Mouse (Mus musculus) limb, embryonic 15.5 days (tissue): ENCODE data around the gene Olfr223. TPM values are rescaled to one million over a fixed set of nuclear protein-coding genes. Genes with fewer than 3 reads are reported as not detected.

Experiments used
- ATAC-seq: fragments of 200-750 bp; cut with Nextera tagmentation; 2 replicates; pipeline ENCODE4 v1.8.0; 2017; ENCODE audit warnings: low read depth, moderate TSS enrichment; ENCODE audit not compliant: insufficient number of reproducible peaks, low FRiP score, low TSS enrichment
- H3K27ac ChIP-seq: fragments of 300-500 bp; sonication (generic); 2 replicates; pipeline ENCODE4 v1.5.1; 2015; ENCODE audit warnings: moderate library complexity, mild to moderate bottlenecking, inconsistent platforms
- H3K27me3 ChIP-seq: fragments of 300-500 bp; sonication (generic); 2 replicates; pipeline ENCODE4 v1.6.1; 2015; ENCODE audit warnings: inconsistent platforms
- H3K36me3 ChIP-seq: fragments of 300-500 bp; sonication (generic); 2 replicates; pipeline ENCODE4 v1.6.1; 2015; ENCODE audit warnings: inconsistent platforms
- H3K4me1 ChIP-seq: fragments of 300-500 bp; sonication (generic); 2 replicates; pipeline ENCODE4 v1.6.1; 2015; ENCODE audit warnings: inconsistent platforms
- H3K4me2 ChIP-seq: fragments of 300-500 bp; sonication (generic); 2 replicates; pipeline ENCODE4 v1.6.1; 2015; ENCODE audit warnings: mild to moderate bottlenecking, inconsistent platforms
- H3K4me3 ChIP-seq: fragments of 300-500 bp; sonication (generic); 2 replicates; pipeline ENCODE4 v1.5.1; 2015; ENCODE audit warnings: mild to moderate bottlenecking, inconsistent platforms
- H3K9ac ChIP-seq: fragments of 300-500 bp; sonication (generic); 2 replicates; pipeline ENCODE4 v1.6.1; 2015; ENCODE audit warnings: inconsistent platforms
- H3K9me3 ChIP-seq: fragments of 300-500 bp; sonication (generic); 2 replicates; pipeline ENCODE4 v1.6.1; 2016; ENCODE audit warnings: inconsistent platforms
- WGBS: fragments of 180-500 bp; shearing (Covaris S2); methylation state at CpG from one replicate; pipeline ENCODE4 v1.1.7; 2015; 5-methylcytosine and 5-hydroxymethylcytosine counted together
- polyA plus RNA-seq: library from polyadenylated mRNA; unstranded; fragments of >200 nt; fragmentation: Nextera tagmentation; extraction: Ambion mirVana; gene quantifications from 2 replicates; pipeline ENCODE4 v1.2.1, GENCODE M21; 2015

Olfr223 gene
- polyA plus RNA-seq = not detected in 2 replicates

DNA sequence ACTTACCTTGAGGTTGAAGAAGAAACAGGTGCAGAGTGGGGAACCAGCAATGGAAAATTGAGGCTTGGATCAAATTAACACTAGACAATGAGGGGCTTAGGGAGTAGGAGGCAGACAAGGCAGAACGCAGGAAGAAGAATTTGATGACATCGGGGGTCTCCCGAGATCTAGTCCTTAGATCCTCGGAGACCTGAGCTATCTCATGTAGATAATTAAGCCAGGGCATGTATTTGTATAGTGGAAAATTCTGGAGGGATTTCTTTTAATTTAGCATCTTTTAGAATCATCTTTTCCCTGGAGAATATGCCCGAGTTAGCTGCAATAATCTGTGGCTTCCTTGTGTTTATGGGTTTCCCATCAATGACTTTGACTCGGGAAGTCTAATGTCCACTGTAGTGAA lies at the start of gene Olfr223:
Gene Olfr223 (minus strand): TSS at position 101 of the 400 bp plus-strand sequence.
- 84% methylated on average over 6 of the region's 6 CpGs for WGBS

DNA sequence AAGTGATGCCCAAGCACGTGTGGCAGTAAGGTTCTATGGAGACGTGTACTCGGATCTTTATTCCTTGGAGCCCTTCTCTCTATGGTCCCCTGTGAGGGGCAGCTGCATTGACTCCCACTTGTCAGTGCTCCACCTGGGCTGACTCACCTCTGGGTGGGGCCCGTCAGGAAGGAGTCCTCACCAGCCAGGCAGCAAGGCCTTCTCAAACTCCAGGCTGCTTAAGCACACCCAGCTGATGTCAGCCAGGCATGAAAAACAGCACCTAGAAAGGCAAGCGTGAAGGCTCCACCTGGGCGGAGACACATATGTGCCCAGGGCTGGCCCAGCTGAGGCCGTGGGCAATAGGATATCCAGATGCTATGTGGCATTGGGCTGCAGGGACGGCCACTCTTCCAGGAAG lies 49.3 kb upstream of the Olfr223 start:
- H3K27me3 ChIP-seq = no peaks in the 10 kb centered on the region
- 76% methylated on average over 8 of the region's 8 CpGs for WGBS
- no peak overlapping the region for H3K27ac ChIP-seq
- H3K36me3 ChIP-seq = no peaks in the 10 kb centered on the region
- peaks cover 8% of the 10 kb centered on the region; the same call in 1 of the 2 replicates for H3K4me1 ChIP-seq
- no peak overlapping the region for H3K9ac ChIP-seq
- H3K4me2 ChIP-seq = no peak overlapping the region
- no peak for ATAC-seq
- H3K9me3 ChIP-seq = no peaks in the 10 kb centered on the region
- H3K4me3 ChIP-seq = no peak overlapping the region

More for the DNA sequence above, at the start of gene Olfr223:
- no peak for ATAC-seq
- no peak within 1 kb of the TSS for H3K9ac ChIP-seq
- H3K4me2 ChIP-seq = no peak within 1 kb of the TSS
- H3K27me3 ChIP-seq = no peaks in the 10 kb centered on the region
- H3K4me3 ChIP-seq = no peak within 1 kb of the TSS
- H3K36me3 ChIP-seq = no peaks in the 10 kb centered on the region
- no peak within 1 kb of the TSS for H3K27ac ChIP-seq
- no peaks in the 10 kb centered on the region for H3K9me3 ChIP-seq
- H3K4me1 ChIP-seq = no peaks in the 10 kb centered on the region

DNA sequence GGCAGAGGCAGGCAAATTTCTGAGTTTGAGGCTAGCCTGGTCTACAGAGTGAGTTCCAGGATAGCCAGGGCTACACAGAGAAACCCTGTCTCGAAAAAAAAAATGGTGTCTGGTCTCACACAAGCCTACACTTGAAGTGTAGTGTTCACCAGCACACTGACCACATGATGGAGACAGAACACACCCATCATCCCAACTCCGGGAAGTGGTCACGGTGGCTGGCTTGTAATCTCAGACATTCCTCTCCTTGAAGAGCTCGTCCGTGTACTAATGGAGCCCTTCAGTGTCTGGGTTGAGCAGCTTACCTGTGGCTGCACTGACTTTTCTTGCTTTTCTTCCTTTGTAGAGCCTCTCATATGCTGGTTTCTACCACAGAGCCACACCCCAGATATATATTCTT lies 48.1 kb upstream of the Olfr223 start:
- Histone ChIP-seq H3K4me3 (no peak overlapping the region), H3K9me3 (no peaks in the 10 kb centered on the region), H3K27me3 (no peaks in the 10 kb centered on the region), H3K9ac (no peak overlapping the region), H3K36me3 (no peaks in the 10 kb centered on the region), H3K27ac (no peak overlapping the region), H3K4me1 (peaks cover 10% of the 10 kb centered on the region), H3K4me2 (no peak overlapping the region)
- ATAC-seq = no peak
- 66% methylated on average over 5 of the region's 5 CpGs for WGBS

DNA sequence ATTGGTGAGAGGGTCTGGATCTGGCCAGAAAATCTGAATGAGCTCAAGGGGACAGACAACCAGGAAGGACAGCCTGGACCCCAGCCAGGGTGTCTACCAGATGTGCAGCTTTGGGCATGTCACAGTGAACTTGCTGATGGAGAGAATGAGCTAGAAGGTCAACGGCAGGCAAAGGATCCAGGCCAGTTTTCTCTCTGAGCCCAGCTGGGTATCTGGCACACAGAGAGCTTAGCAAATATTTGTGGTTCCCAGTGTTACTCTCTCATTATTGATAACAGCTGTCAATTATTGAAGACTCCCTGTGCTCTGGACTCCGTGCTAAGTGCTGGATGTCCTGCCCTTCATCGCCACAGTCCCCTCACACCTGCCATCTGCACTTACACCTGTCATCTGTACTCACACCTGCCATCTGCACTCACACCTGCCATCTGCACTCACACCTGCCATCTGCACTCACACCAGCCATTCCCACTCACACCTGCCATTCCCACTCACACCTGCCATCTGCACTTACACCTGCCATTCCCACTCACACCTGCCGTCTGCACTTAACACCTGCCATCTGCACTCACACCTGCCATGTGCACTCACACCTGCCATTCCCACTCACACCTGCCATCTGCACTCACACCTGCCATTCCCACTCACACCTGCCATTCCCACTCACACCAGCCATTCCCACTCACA lies 47.0 kb upstream of the Olfr223 start:
- no peak overlapping the region for H3K4me2 ChIP-seq
- 58% methylated on average over 4 of the region's 4 CpGs for WGBS
- no peaks in the 10 kb centered on the region for H3K27me3 ChIP-seq
- no peak overlapping the region for H3K27ac ChIP-seq
- no peak overlapping the region for H3K9ac ChIP-seq
- H3K36me3 ChIP-seq = no peaks in the 10 kb centered on the region
- H3K9me3 ChIP-seq = no peaks in the 10 kb centered on the region
- no peak overlapping the region for H3K4me3 ChIP-seq
- ATAC-seq = no peak
- peaks cover 17% of the 10 kb centered on the region for H3K4me1 ChIP-seq

DNA sequence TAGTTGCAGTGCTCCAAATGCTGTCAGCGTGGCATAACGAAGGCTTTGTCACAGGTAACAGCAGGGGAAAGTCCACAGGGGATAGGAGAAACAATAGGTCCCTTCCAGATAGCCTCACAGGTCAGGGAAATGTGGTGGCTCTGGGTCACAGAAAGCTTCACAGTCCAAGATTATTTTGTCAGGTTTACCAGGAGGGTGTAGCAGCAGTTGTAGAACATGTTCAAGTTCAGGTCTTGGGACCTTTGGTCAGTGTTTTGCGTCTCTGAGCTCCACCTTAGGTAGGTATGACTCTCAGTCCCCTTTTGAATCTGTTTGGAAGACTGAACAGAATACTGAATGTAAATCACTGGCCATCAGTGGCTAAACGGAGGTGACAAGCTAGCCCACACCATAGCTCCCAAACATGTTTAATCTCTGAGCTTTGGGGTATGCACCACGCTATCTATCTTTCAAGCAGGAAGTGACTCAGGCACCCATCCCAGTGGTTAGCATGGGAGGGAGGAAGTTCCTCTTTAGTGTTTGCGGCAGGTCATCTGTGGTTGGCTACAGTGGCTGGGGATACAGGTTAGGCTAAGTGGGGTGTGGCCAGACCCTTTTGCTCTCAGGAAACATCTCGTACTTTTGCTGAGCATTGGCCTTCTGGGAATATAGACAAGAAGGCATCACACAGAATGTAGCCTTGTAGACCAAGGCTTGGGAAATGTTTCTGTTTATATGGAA lies 43.8 kb upstream of the Olfr223 start:
- ATAC-seq = no peak
- Histone ChIP-seq H3K4me3 (no peak overlapping the region), H3K9me3 (no peaks in the 10 kb centered on the region), H3K9ac (no peak overlapping the region), H3K27me3 (no peaks in the 10 kb centered on the region), H3K4me1 (peaks cover 21% of the 10 kb centered on the region), H3K4me2 (no peak overlapping the region), H3K36me3 (no peaks in the 10 kb centered on the region), H3K27ac (no peak overlapping the region)
- WGBS = 74% methylated on average over 7 of the region's 7 CpGs

DNA sequence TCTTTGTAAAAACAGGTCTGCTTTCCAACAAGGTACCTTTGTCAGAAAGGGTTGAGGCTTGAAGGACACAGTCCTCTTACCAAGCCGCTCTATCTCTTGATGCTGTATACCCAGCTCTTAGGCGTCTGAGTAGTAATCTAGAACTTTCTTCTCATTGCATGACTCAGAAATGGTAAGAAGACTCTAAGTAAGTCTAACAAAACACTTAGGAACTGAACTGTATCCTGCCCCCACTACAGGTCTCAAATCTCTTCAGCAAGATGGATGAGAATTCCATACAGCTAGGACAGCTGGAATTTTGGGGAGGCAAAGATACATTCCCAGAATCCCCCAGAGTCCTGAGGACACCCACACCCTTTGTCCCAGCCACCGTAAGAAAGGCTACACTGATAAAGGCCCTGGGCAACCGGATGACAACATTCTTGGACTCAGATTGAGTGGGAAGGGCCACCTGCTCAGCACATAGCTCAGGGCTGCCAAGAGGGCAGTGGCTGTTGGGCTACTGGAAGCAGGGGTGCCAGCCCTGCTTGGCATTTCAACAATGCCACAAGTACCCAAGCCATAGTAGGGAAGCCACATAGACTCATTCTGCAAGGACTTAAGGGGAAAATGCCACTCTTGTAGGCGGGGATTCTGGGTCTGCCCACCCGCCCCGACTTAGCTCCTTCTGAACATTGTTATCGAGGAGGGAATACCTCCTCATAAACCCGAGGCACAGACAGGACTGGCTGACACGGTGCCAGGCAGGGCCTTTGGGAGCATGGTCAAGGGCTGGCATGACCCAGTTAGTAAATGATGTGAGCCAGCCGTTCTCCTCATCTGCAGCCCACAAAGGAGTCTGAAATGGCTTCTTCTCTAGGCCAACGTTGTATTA lies 43.0 kb upstream of the Olfr223 start:
- Histone ChIP-seq H3K36me3 (no peaks in the 10 kb centered on the region), H3K27ac (peak overlapping the region; percentile 43), H3K4me3 (no peak overlapping the region), H3K9ac (no peak overlapping the region), H3K9me3 (no peaks in the 10 kb centered on the region), H3K4me1 (peaks cover 21% of the 10 kb centered on the region), H3K4me2 (no peak overlapping the region), H3K27me3 (no peaks in the 10 kb centered on the region)
- ATAC-seq = no peak
- 67% methylated on average over 12 of the region's 12 CpGs for WGBS

DNA sequence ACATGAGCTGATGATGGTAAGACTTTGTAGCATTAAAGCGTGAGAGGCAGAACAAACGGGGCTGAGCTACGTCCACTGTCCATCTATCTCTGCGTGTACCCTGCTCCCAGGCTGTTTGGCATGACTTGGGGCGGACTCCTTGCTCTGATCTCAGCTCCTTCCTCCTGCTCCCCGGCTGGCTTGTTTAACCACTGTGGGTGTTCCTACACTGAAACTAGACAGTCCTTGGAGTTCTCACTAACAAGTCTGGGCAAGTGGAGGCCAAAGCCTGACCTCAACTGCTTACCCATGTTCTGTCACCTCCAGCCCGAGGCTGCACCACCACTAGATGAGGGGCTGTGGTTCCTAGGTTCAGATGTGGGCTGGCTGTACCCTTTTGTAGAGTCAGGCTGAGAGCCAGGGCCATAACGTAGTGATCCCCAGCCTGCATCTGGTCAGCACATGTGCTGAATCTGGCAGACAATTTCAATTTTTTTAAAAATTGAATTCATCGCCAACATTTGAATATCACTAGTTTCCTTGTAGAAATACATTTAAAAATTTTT lies 42.2 kb upstream of the Olfr223 start:
- Histone ChIP-seq H3K27ac (peak overlapping the region; percentile 67; the same call in 1 of the 2 replicates), H3K27me3 (no peaks in the 10 kb centered on the region), H3K9me3 (no peaks in the 10 kb centered on the region), H3K9ac (no peak overlapping the region), H3K36me3 (no peaks in the 10 kb centered on the region), H3K4me2 (no peak overlapping the region), H3K4me1 (peaks cover 21% of the 10 kb centered on the region), H3K4me3 (no peak overlapping the region)
- peak; percentile 52; the same call in 1 of the 2 replicates for ATAC-seq
- 44% methylated on average over 9 of the region's 9 CpGs for WGBS

DNA sequence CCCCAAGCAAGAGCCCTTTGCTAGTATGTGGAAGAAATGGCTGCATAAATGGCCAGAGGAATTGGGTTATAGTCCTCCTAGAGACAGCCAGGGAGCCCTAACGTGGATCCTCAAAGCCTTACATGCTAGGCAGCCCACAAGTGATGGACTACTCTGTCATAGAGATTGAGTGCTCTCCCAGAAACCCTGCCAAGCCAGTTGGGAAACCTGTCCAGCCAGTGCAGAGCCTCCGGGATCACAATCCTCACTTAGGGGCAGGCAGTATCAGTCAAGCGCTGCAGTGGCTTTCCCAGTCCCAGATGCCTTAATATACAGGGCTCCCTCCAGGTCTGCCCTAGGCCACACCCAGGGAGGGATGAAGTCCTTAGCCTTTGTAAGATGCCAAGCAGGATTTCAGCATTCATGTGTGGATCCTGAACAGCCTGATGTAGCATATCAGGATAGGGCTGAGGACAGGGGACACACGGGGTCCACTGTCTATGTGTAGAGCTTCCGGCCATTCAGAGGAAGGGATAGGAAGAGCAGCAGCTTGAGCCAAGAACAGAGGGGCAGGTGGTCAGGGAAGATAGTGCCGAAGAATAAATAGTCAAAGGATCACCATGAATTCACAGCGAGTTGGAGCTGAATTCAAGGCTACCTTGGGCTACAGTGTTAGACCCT lies 41.0 kb upstream of the Olfr223 start:
- H3K4me3 ChIP-seq = no peak overlapping the region

DNA sequence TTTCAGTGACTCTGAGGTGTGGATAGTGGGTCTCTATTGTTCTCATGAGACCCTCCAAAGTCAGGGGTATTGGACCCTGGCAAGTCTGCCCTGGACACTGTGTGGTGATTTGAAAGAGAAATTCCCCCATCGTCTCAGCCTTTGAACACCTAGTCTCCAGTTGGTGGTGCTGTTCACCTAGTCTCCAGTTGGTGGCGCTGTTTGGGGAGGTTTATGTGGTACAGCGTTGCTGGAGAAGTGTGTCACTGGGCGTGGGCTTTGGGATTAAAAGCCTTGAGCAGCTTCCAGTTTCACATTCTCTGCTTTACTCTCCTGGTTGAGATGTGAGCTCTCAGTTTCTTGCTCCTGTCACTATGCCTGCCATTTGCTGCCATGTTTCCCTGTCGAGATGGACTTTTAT lies 39.9 kb upstream of the Olfr223 start:
- no peak overlapping the region for H3K9ac ChIP-seq
- WGBS = 24% methylated on average over 5 of the region's 5 CpGs
- no peak overlapping the region for H3K4me2 ChIP-seq
- H3K27me3 ChIP-seq = no peaks in the 10 kb centered on the region
- no peak overlapping the region for H3K4me3 ChIP-seq
- H3K36me3 ChIP-seq = no peaks in the 10 kb centered on the region
- H3K4me1 ChIP-seq = peaks cover 17% of the 10 kb centered on the region
- ATAC-seq = no peak
- H3K9me3 ChIP-seq = no peaks in the 10 kb centered on the region
- H3K27ac ChIP-seq = no peak overlapping the region; the same call in 1 of the 2 replicates

More for the DNA sequence above, 41.0 kb upstream of the Olfr223 start:
- H3K27me3 ChIP-seq = no peaks in the 10 kb centered on the region
- WGBS = 76% methylated on average over 7 of the region's 7 CpGs
- H3K4me1 ChIP-seq = peaks cover 17% of the 10 kb centered on the region
- no peak for ATAC-seq
- H3K9me3 ChIP-seq = no peaks in the 10 kb centered on the region
- no peak overlapping the region; the same call in 1 of the 2 replicates for H3K27ac ChIP-seq
- H3K9ac ChIP-seq = no peak overlapping the region
- no peaks in the 10 kb centered on the region for H3K36me3 ChIP-seq
- H3K4me2 ChIP-seq = no peak overlapping the region

DNA sequence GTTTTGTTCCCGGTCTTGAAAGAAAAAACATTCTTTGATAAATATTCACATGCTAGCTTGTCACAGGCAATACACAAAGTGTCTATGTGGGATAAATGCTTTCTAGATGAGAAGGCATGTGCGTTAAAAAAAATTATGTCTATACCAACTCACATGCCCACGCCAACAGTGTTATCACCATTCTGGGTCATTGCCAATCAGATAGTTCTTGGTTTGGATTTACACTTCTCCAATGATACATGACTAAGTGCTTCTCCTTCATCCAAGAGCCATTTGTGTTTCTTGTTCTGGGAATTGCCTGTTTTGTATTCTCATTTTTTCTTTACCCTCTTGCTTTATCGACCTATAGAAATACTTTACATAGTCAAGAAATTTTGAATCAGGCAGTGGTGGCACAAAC lies 38.9 kb upstream of the Olfr223 start:
- no peaks in the 10 kb centered on the region for H3K27me3 ChIP-seq
- H3K4me3 ChIP-seq = no peak overlapping the region
- H3K9ac ChIP-seq = no peak overlapping the region
- H3K4me1 ChIP-seq = peaks cover 17% of the 10 kb centered on the region
- H3K27ac ChIP-seq = no peak overlapping the region
- no peak overlapping the region for H3K4me2 ChIP-seq
- ATAC-seq = no peak
- no peaks in the 10 kb centered on the region for H3K9me3 ChIP-seq
- WGBS = 86% methylated on average over 4 of the region's 4 CpGs
- H3K36me3 ChIP-seq = no peaks in the 10 kb centered on the region

DNA sequence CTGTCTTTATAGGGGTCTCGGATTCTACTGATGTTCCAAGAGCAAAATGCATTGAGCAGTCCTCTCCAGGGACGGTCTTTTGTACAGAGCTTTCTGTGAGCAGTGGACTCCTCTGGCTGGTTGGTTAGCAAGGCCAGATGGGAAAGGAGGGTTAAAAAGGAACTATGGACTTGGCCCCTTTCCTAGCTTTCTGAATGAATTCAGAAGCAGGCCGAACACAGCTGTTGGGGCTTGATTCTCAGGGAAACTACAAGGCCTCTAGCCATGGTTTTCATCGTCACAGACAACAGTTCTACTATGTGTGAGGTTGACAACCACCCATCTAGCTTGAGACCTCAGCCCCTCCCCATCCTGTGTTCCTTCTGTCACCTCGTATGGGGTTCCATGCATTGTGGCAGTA lies 36.8 kb upstream of the Olfr223 start:
- no peak overlapping the region for H3K4me3 ChIP-seq
- no peak overlapping the region for H3K4me2 ChIP-seq
- H3K9ac ChIP-seq = no peak overlapping the region
- H3K9me3 ChIP-seq = no peaks in the 10 kb centered on the region
- WGBS = 52% methylated on average over 5 of the region's 5 CpGs
- peaks cover 5% of the 10 kb centered on the region for H3K4me1 ChIP-seq
- no peaks in the 10 kb centered on the region for H3K36me3 ChIP-seq
- H3K27ac ChIP-seq = no peak overlapping the region
- no peaks in the 10 kb centered on the region for H3K27me3 ChIP-seq
- ATAC-seq = no peak
